Mouse (Mus musculus): ENCODE data around the gene Plekha5. TPM values are rescaled to one million over a fixed set of nuclear protein-coding genes. Genes with fewer than 3 reads are reported as not detected.

The Plekha5 gene
- polyA plus RNA-seq, 1 experiment from 2014 or later, result 45.0 TPM

- ATAC-seq (ENCODE audit: low read depth), result no peak
Observed at GRCm38 (mm10) chr6:140501841-140502240, 78.0 kb downstream of the Plekha5 start.

GRCm38 (mm10) chr6:140504796-140505195, 80.9 kb downstream of the Plekha5 start:
- 84% methylated on average over 10 of the region's 10 CpGs for WGBS
- H3K4me3 ChIP-seq (ENCODE audit: low read depth, low read length), result no peak overlapping the region
- no peaks in the 10 kb centered on the region for H3K27me3 ChIP-seq (replicated peaks; ENCODE audit: control insufficient read depth, insufficient read depth, low read length)
- DNase-seq (ENCODE audit: low spot score) (no peak), ATAC-seq (ENCODE audit: low read depth) (no peak)
- H3K9me3 ChIP-seq (ENCODE audit: control insufficient read depth, low read length), result no peaks in the 10 kb centered on the region
- H3K36me3 ChIP-seq (ENCODE audit: control insufficient read depth, insufficient read depth, low read length), result no peaks in the 10 kb centered on the region
- no peak overlapping the region for H3K27ac ChIP-seq (replicated peaks; ENCODE audit: low read depth, low read length)
- no peak overlapping the region for H3K4me2 ChIP-seq (ENCODE audit: low read depth, low read length)
- no peak overlapping the region for H3K9ac ChIP-seq (ENCODE audit: low read depth, low read length)
- H3K4me1 ChIP-seq (ENCODE audit: control insufficient read depth, insufficient read depth, low read length), result peaks cover 15% of the 10 kb centered on the region

More at GRCm38 (mm10) chr6:140501841-140502240, 78.0 kb downstream of the Plekha5 start:
- Histone ChIP-seq H3K27ac (replicated peaks; ENCODE audit: low read depth, low read length) (no peak overlapping the region), H3K36me3 (ENCODE audit: control insufficient read depth, insufficient read depth, low read length) (no peaks in the 10 kb centered on the region), H3K27me3 (replicated peaks; ENCODE audit: control insufficient read depth, insufficient read depth, low read length) (no peaks in the 10 kb centered on the region), H3K4me1 (ENCODE audit: control insufficient read depth, insufficient read depth, low read length) (no peaks in the 10 kb centered on the region), H3K9ac (ENCODE audit: low read depth, low read length) (no peak overlapping the region), H3K4me2 (ENCODE audit: low read depth, low read length) (no peak overlapping the region), H3K4me3 (ENCODE audit: low read depth, low read length) (no peak overlapping the region), H3K9me3 (ENCODE audit: control insufficient read depth, low read length) (no peaks in the 10 kb centered on the region)
- DNase-seq (ENCODE audit: low spot score), result no peak
- WGBS, result 87% methylated on average over 7 of the region's 7 CpGs

GRCm38 (mm10) chr6:140507605-140508004, 83.8 kb downstream of the Plekha5 start:
- Histone ChIP-seq H3K27ac (replicated peaks; ENCODE audit: low read depth, low read length) (no peak overlapping the region), H3K4me3 (ENCODE audit: low read depth, low read length) (no peak overlapping the region)
- ATAC-seq (ENCODE audit: low read depth), result no peak

DNA sequence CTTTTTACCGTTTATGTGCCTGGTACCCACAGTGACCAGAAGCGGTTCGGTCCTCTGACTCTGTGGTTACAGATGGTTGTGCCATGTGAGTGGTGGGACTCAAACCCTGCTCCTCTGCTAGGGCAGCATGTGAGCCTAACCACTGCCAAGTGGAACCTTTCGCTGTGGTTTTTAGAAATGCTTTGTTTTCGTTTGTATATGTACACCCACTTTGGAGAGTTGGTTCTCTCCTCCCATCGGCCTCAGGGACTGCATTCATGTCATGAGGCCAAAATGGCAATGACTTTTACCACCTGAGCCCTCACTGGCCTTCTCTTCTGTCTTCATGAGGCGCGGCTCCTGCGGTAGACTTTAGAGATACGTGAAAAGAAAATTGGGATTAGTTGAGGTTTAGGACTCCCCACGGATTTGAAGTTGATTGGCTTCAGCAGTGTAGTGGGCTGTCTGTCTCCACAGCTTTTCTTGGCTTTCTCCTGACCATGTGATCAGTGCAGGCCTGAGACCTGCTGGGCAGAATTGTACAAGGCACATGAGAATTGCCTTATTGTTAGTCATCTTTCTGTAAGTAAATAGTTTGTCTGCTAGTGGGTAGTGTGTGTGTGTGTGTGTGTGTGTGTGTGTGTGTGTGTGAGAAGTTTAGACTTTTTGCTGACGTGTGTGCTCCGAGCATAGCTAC, 84.8 kb downstream of the Plekha5 start:
- peak; percentile 51; the same call in 1 of the 2 replicates for ATAC-seq (ENCODE audit: low read depth)
- peaks cover 29% of the 10 kb centered on the region for H3K4me1 ChIP-seq (ENCODE audit: control insufficient read depth, insufficient read depth, low read length)
- no peak overlapping the region for H3K27ac ChIP-seq (replicated peaks; ENCODE audit: low read depth, low read length)
- DNase-seq (ENCODE audit: low spot score), result no peak
- no peak overlapping the region for H3K4me2 ChIP-seq (ENCODE audit: low read depth, low read length)
- H3K4me3 ChIP-seq (ENCODE audit: low read depth, low read length), result no peak overlapping the region
- 63% methylated on average over 13 of the region's 13 CpGs for WGBS
- H3K27me3 ChIP-seq (replicated peaks; ENCODE audit: control insufficient read depth, insufficient read depth, low read length), result no peaks in the 10 kb centered on the region
- no peak overlapping the region for H3K9ac ChIP-seq (ENCODE audit: low read depth, low read length)
- no peaks in the 10 kb centered on the region for H3K36me3 ChIP-seq (ENCODE audit: control insufficient read depth, insufficient read depth, low read length)
- H3K9me3 ChIP-seq (ENCODE audit: control insufficient read depth, low read length), result no peaks in the 10 kb centered on the region

More at GRCm38 (mm10) chr6:140507605-140508004, 83.8 kb downstream of the Plekha5 start:
- H3K27me3 ChIP-seq (replicated peaks; ENCODE audit: control insufficient read depth, insufficient read depth, low read length), result no peaks in the 10 kb centered on the region
- H3K4me1 ChIP-seq (ENCODE audit: control insufficient read depth, insufficient read depth, low read length), result peaks cover 27% of the 10 kb centered on the region
- H3K9ac ChIP-seq (ENCODE audit: low read depth, low read length), result no peak overlapping the region
- no peaks in the 10 kb centered on the region for H3K36me3 ChIP-seq (ENCODE audit: control insufficient read depth, insufficient read depth, low read length)
- no peak for DNase-seq (ENCODE audit: low spot score)
- WGBS, result 57% methylated on average over 3 of the region's 3 CpGs
- H3K9me3 ChIP-seq (ENCODE audit: control insufficient read depth, low read length), result no peaks in the 10 kb centered on the region
- H3K4me2 ChIP-seq (ENCODE audit: low read depth, low read length), result no peak overlapping the region

DNA sequence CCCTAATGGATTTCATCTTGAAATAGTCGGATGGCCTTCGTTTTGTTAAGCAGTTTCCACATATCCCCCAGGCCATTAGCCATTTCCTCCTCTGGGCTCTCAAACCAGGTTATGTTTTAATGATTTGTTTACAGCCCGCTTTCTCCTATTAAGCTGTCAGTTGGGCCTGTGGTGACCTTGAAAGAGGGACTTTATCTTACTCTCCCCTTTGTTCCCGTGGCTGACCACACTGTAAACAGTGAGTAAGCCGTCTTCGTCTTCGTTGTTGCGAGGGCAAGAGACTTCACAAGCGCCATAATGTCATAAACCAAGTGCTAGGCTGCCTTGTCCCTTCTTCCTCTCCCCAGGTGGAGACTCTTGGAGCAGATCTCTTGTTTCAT, 85.3 kb downstream of the Plekha5 start:
- no peaks in the 10 kb centered on the region for H3K36me3 ChIP-seq (ENCODE audit: control insufficient read depth, insufficient read depth, low read length)
- H3K27me3 ChIP-seq (replicated peaks; ENCODE audit: control insufficient read depth, insufficient read depth, low read length), result no peaks in the 10 kb centered on the region
- ATAC-seq (ENCODE audit: low read depth) (no peak; the same call in 1 of the 2 replicates), DNase-seq (ENCODE audit: low spot score) (no peak)
- no peak overlapping the region for H3K4me3 ChIP-seq (ENCODE audit: low read depth, low read length)
- H3K9me3 ChIP-seq (ENCODE audit: control insufficient read depth, low read length), result no peaks in the 10 kb centered on the region
- H3K9ac ChIP-seq (ENCODE audit: low read depth, low read length), result no peak overlapping the region
- H3K27ac ChIP-seq (replicated peaks; ENCODE audit: low read depth, low read length), result no peak overlapping the region
- H3K4me1 ChIP-seq (ENCODE audit: control insufficient read depth, insufficient read depth, low read length), result peaks cover 31% of the 10 kb centered on the region
- WGBS, result 64% methylated on average over 9 of the region's 9 CpGs
- H3K4me2 ChIP-seq (ENCODE audit: low read depth, low read length), result no peak overlapping the region

DNA sequence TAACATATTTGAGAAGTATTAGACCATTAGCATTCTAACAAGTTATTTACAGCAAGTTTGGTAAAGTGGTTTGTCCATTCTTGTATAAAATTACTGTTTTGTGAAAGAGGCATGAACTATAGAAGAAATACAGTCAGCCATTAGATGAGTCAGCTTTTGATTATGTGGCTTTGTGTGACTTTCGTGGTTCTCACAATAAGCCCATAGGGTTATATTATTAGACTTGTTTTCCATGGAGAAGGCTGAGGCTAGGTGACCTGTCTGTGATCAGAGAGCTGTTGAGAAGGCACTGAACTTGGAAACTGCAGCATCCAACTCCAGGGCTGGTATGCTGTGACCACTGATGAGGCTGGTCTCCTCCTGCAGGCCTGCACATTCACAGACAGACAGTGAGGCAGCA, 88.2 kb downstream of the Plekha5 start:
- Histone ChIP-seq H3K27ac (replicated peaks; ENCODE audit: low read depth, low read length) (peak overlapping the region; percentile 39; the same call in 1 of the 2 replicates), H3K4me3 (ENCODE audit: low read depth, low read length) (no peak overlapping the region), H3K9ac (ENCODE audit: low read depth, low read length) (no peak overlapping the region), H3K4me1 (ENCODE audit: control insufficient read depth, insufficient read depth, low read length) (peaks cover 43% of the 10 kb centered on the region), H3K4me2 (ENCODE audit: low read depth, low read length) (no peak overlapping the region), H3K36me3 (ENCODE audit: control insufficient read depth, insufficient read depth, low read length) (no peaks in the 10 kb centered on the region), H3K9me3 (ENCODE audit: control insufficient read depth, low read length) (no peaks in the 10 kb centered on the region), H3K27me3 (replicated peaks; ENCODE audit: control insufficient read depth, insufficient read depth, low read length) (no peaks in the 10 kb centered on the region)
- DNase-seq (ENCODE audit: low spot score) (no peak), ATAC-seq (ENCODE audit: low read depth) (no peak)
- 61% methylated on average over 1 of the region's 1 CpGs for WGBS

DNA sequence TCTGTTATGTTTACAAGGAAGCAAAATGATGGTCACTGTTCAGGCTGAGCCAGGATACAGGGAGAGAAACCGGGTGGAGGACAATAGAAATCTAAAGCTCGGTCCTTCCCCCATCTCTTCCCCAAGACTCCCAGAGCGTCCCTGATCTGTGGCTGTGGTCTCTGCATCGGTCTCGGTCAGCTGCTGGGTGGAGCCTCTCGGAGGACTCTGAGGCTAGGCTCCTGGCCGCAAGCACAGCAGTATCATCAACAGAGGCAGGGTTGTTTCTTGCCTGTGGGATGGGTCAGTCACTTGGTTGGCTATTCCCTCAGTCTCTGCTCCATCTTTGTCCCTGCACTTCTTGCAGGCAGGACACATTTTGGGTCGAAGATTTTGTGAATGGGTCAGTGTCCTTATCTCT, 88.6 kb downstream of the Plekha5 start:
- no peak for ATAC-seq (ENCODE audit: low read depth)
- no peak overlapping the region for H3K9ac ChIP-seq (ENCODE audit: low read depth, low read length)
- H3K36me3 ChIP-seq (ENCODE audit: control insufficient read depth, insufficient read depth, low read length), result no peaks in the 10 kb centered on the region
- H3K27me3 ChIP-seq (replicated peaks; ENCODE audit: control insufficient read depth, insufficient read depth, low read length), result no peaks in the 10 kb centered on the region
- H3K4me3 ChIP-seq (ENCODE audit: low read depth, low read length), result no peak overlapping the region
- peak overlapping the region; percentile 39; the same call in 1 of the 2 replicates for H3K27ac ChIP-seq (replicated peaks; ENCODE audit: low read depth, low read length)
- H3K4me2 ChIP-seq (ENCODE audit: low read depth, low read length), result no peak overlapping the region
- H3K4me1 ChIP-seq (ENCODE audit: control insufficient read depth, insufficient read depth, low read length), result peaks cover 43% of the 10 kb centered on the region
- WGBS, result 52% methylated on average over 8 of the region's 8 CpGs
- H3K9me3 ChIP-seq (ENCODE audit: control insufficient read depth, low read length), result no peaks in the 10 kb centered on the region
- no peak for DNase-seq (ENCODE audit: low spot score)

GRCm38 (mm10) chr6:140514205-140515110, 90.6 kb downstream of the Plekha5 start:
- H3K27me3 ChIP-seq (replicated peaks; ENCODE audit: control insufficient read depth, insufficient read depth, low read length), result no peaks in the 10 kb centered on the region
- no peaks in the 10 kb centered on the region for H3K36me3 ChIP-seq (ENCODE audit: control insufficient read depth, insufficient read depth, low read length)
- H3K4me3 ChIP-seq (ENCODE audit: low read depth, low read length), result no peak overlapping the region
- no peak overlapping the region for H3K9ac ChIP-seq (ENCODE audit: low read depth, low read length)
- H3K9me3 ChIP-seq (ENCODE audit: control insufficient read depth, low read length), result no peaks in the 10 kb centered on the region
- peak overlapping the region; percentile 70 for H3K27ac ChIP-seq (replicated peaks; ENCODE audit: low read depth, low read length)
- 13% methylated on average over 8 of the region's 8 CpGs for WGBS
- H3K4me2 ChIP-seq (ENCODE audit: low read depth, low read length), result peak overlapping the region; percentile 31
- H3K4me1 ChIP-seq (ENCODE audit: control insufficient read depth, insufficient read depth, low read length), result peaks cover 37% of the 10 kb centered on the region
- ATAC-seq (ENCODE audit: low read depth), result 0 out of 2 replicates have a peak, but pooled peaks have one; percentile 34
- peak; percentile 78 for DNase-seq (ENCODE audit: low spot score)

All from embryonic facial prominence, embryonic 14.5 days (tissue).